Mouse (Mus musculus) spleen, adult 2 months (tissue): ENCODE data around the gene Psme4. TPM values are rescaled to one million over a fixed set of nuclear protein-coding genes. Genes with fewer than 3 reads are reported as not detected.

Experiments
- DNase-seq, 2 experiments: peaks; one replicate each; pipeline versions ENCODE4 v3.0.0 to v3.0.0-alpha.2; 2012 to 2021; ENCODE audit warnings: low spot score in 2 of 2, low read depth in 1 of 2
- H3K27ac ChIP-seq: fragments of 200-500 bp; 2 replicates; pipeline ENCODE4 v1.5.1; 2012; ENCODE audit warnings: low read length, inconsistent platforms; ENCODE audit not compliant: insufficient read depth
- H3K27me3 ChIP-seq: fragments of 200-500 bp; 2 replicates; pipeline ENCODE4 v1.6.1; 2012; ENCODE audit warnings: mild to moderate bottlenecking, moderate library complexity, low read length, inconsistent platforms; ENCODE audit not compliant: control insufficient read depth, insufficient read depth
- H3K36me3 ChIP-seq: fragments of 200-500 bp; 2 replicates; pipeline ENCODE4 v1.6.1; 2012; ENCODE audit warnings: mild to moderate bottlenecking, low read length, inconsistent platforms; ENCODE audit not compliant: control insufficient read depth, insufficient read depth
- H3K4me1 ChIP-seq: fragments of 200-500 bp; 2 replicates; pipeline ENCODE4 v1.6.1; 2011; ENCODE audit warnings: inconsistent platforms; ENCODE audit not compliant: control insufficient read depth, insufficient read depth, insufficient read length
- H3K4me3 ChIP-seq: fragments of 200-500 bp; 2 replicates; pipeline ENCODE4 v1.5.1; 2011; ENCODE audit warnings: mild to moderate bottlenecking, inconsistent platforms; ENCODE audit not compliant: insufficient read depth, insufficient read length; ENCODE audit errors: extremely low read depth
- CTCF ChIP-seq: fragments of 200-500 bp; IDR thresholded peaks from 2 replicates; pipeline ENCODE4 v1.5.1; 2011; ENCODE audit warnings: mild to moderate bottlenecking, inconsistent platforms; ENCODE audit not compliant: insufficient read depth, insufficient read length, insufficient replicate concordance; ENCODE audit errors: extremely low read depth
- POLR2A ChIP-seq: fragments of 200-500 bp; IDR thresholded peaks from 2 replicates; pipeline ENCODE4 v1.6.1; 2011; ENCODE audit warnings: low read depth, low read length, inconsistent platforms
- WGBS: fragments of 180-500 bp; shearing (Covaris S2); methylation state at CpG from one replicate; pipeline ENCODE4 v1.1.7; 2018; 5-methylcytosine and 5-hydroxymethylcytosine counted together
- polyA plus RNA-seq: library from polyadenylated mRNA; depleted of rRNA; stranded (reverse); fragments of >200 nt; gene quantifications from 2 replicates; pipeline ENCODE4 v1.2.3, GENCODE M21; 2012

Psme4 gene
- polyA plus RNA-seq, 1 experiment, result 4.3 TPM

GRCm38 (mm10) chr11:30781612-30782011 is 10.1 kb downstream of the Psme4 start:
- TF ChIP-seq POLR2A, result no peak
- no peak for TF ChIP-seq CTCF
- Histone ChIP-seq H3K4me3 (no peak overlapping the region), H3K36me3 (no peaks in the 10 kb centered on the region), H3K27ac (no peak overlapping the region), H3K27me3 (no peaks in the 10 kb centered on the region), H3K4me1 (peaks cover 3% of the 10 kb centered on the region)
- no peak for DNase-seq
- WGBS, result 39% methylated on average over 1 of the region's 1 CpGs

- DNase-seq, result no peak
- no peak overlapping the region for H3K27ac ChIP-seq
- TF ChIP-seq CTCF (no peak), POLR2A (no peak)
- H3K27me3 ChIP-seq, result no peaks in the 10 kb centered on the region
- 95% methylated on average over 3 of the region's 3 CpGs for WGBS
- H3K4me3 ChIP-seq, result no peak overlapping the region
- H3K4me1 ChIP-seq, result peaks cover 3% of the 10 kb centered on the region; the same call in 1 of the 2 replicates
- H3K36me3 ChIP-seq, result no peaks in the 10 kb centered on the region
Measured at GRCm38 (mm10) chr11:30785497-30785896, 14.0 kb downstream of the Psme4 start.

- H3K27ac ChIP-seq, result peak overlapping the region; percentile 33; the same call in 1 of the 2 replicates
- 71% methylated on average over 7 of the region's 7 CpGs for WGBS
Measured at GRCm38 (mm10) chr11:30786230-30786983, 14.9 kb downstream of the Psme4 start.

GRCm38 (mm10) chr11:30792680-30793079 is 21.2 kb downstream of the Psme4 start:
- H3K27me3 ChIP-seq, result no peaks in the 10 kb centered on the region
- no peak for DNase-seq
- WGBS, result 96% methylated on average over 7 of the region's 7 CpGs
- no peak overlapping the region for H3K27ac ChIP-seq
- H3K4me1 ChIP-seq, result no peaks in the 10 kb centered on the region
- no peak overlapping the region for H3K4me3 ChIP-seq
- TF ChIP-seq CTCF, result no peak
- TF ChIP-seq POLR2A, result no peak
- no peaks in the 10 kb centered on the region; the same call in 1 of the 2 replicates for H3K36me3 ChIP-seq

More at GRCm38 (mm10) chr11:30786230-30786983, 14.9 kb downstream of the Psme4 start:
- H3K36me3 ChIP-seq, result no peaks in the 10 kb centered on the region
- no peak overlapping the region for H3K4me3 ChIP-seq
- TF ChIP-seq CTCF (no peak), POLR2A (no peak)
- no peaks in the 10 kb centered on the region for H3K27me3 ChIP-seq
- DNase-seq, result no peak
- peaks cover 3% of the 10 kb centered on the region; the same call in 1 of the 2 replicates for H3K4me1 ChIP-seq

- H3K4me1 ChIP-seq, result no peaks in the 10 kb centered on the region
- H3K4me3 ChIP-seq, result no peak overlapping the region
- WGBS, result 69% methylated on average over 1 of the region's 1 CpGs
- H3K27me3 ChIP-seq, result no peaks in the 10 kb centered on the region
- no peak overlapping the region for H3K27ac ChIP-seq
- no peak for TF ChIP-seq POLR2A
- no peak for TF ChIP-seq CTCF
- peaks cover under 1% of the 10 kb centered on the region; the same call in 1 of the 2 replicates for H3K36me3 ChIP-seq
- no peak for DNase-seq
Measured at GRCm38 (mm10) chr11:30793753-30794152, 22.2 kb downstream of the Psme4 start.

- no peak overlapping the region for H3K4me3 ChIP-seq
- no peak for DNase-seq
- TF ChIP-seq POLR2A (no peak), CTCF (no peak)
- WGBS, result 95% methylated on average over 2 of the region's 2 CpGs
- no peaks in the 10 kb centered on the region for H3K27me3 ChIP-seq
- peaks cover 2% of the 10 kb centered on the region; the same call in 1 of the 2 replicates for H3K36me3 ChIP-seq
- H3K4me1 ChIP-seq, result no peaks in the 10 kb centered on the region
- H3K27ac ChIP-seq, result no peak overlapping the region
Measured at GRCm38 (mm10) chr11:30797236-30797635, 25.7 kb downstream of the Psme4 start.

GRCm38 (mm10) chr11:30799496-30799895 is 28.0 kb downstream of the Psme4 start:
- Histone ChIP-seq H3K36me3 (peaks cover 3% of the 10 kb centered on the region; the same call in 1 of the 2 replicates), H3K4me1 (no peaks in the 10 kb centered on the region), H3K4me3 (no peak overlapping the region), H3K27ac (no peak overlapping the region), H3K27me3 (no peaks in the 10 kb centered on the region)
- TF ChIP-seq POLR2A (no peak), CTCF (peak; percentile 63; the same call in 1 of the 2 replicates)
- peak; percentile 17 to 47 for DNase-seq
- WGBS, result 74% methylated on average over 1 of the region's 1 CpGs
